Mouse (Mus musculus) hindbrain, embryonic 10.5 days (tissue): ENCODE results near the gene Galnt2. TPM values are rescaled to one million over a fixed set of nuclear protein-coding genes. Genes with fewer than 3 reads are reported as not detected.
A peak's percentile ranks its signal among the peaks of the same experiment; 100 is the strongest.

Source experiments
- DNase-seq: peaks from one replicate; pipeline ENCODE4 v3.0.0-alpha.2; 2017; ENCODE audit warnings: low spot score
- H3K27ac ChIP-seq: fragments of 300-500 bp; sonication (generic); 2 replicates; pipeline ENCODE4 v1.5.1; 2016; ENCODE audit warnings: mild to moderate bottlenecking, moderate library complexity
- H3K27me3 ChIP-seq: fragments of 300-500 bp; sonication (generic); 2 replicates; pipeline ENCODE4 v1.6.1; 2016; ENCODE audit warnings: mild to moderate bottlenecking; ENCODE audit not compliant: poor library complexity, insufficient read depth, severe bottlenecking
- H3K36me3 ChIP-seq: fragments of 300-500 bp; sonication (generic); 2 replicates; pipeline ENCODE4 v1.6.1; 2016; ENCODE audit warnings: mild to moderate bottlenecking, moderate library complexity
- H3K4me1 ChIP-seq: fragments of 300-500 bp; sonication (generic); replicated peaks from 2 replicates; pipeline ENCODE4 v1.6.1; 2016; ENCODE audit warnings: mild to moderate bottlenecking
- H3K4me3 ChIP-seq: fragments of 300-500 bp; sonication (generic); 2 replicates; pipeline ENCODE4 v1.5.1; 2016; ENCODE audit warnings: mild to moderate bottlenecking, moderate library complexity
- H3K9me3 ChIP-seq: fragments of 300-500 bp; sonication (generic); 2 replicates; pipeline ENCODE4 v1.6.1; 2016; ENCODE audit warnings: mild to moderate bottlenecking, moderate library complexity
- WGBS: fragments of 180-500 bp; shearing (Covaris S2); methylation state at CpG from one replicate; pipeline ENCODE4 v1.1.7; 2016; 5-methylcytosine and 5-hydroxymethylcytosine counted together
- polyA plus RNA-seq: library from polyadenylated mRNA; unstranded; fragments of >200 nt; fragmentation: Nextera tagmentation; extraction: Ambion mirVana; gene quantifications from 2 replicates; pipeline ENCODE4 v1.2.1, GENCODE M21; 2016

The Galnt2 gene
- polyA plus RNA-seq, 1 experiment from 2014 or later, result 56.0 TPM

DNA sequence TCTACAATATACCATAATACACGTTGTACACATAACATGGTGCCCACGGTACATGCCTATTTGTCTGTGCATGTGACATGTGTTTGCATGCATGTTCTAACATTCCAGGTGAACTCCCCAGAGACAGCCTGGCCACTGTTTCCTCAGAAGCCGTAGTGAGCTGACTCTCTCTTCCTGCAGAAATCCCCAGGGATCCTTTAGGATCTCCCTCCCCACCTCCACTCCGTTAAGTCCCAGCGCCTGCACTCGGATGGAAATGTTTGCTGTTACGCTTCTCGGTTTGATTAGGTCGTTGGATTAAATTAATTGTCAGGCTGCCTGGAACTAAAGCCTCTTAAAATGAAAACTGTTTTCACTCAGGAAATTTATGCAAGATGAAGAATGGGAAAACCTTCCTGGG is 31.9 kb downstream of the Galnt2 start:
- H3K36me3 ChIP-seq, result peaks cover 14% of the 10 kb centered on the region
- H3K27ac ChIP-seq, result no peak overlapping the region
- H3K4me1 ChIP-seq, result peaks cover 68% of the 10 kb centered on the region
- H3K4me3 ChIP-seq, result no peak overlapping the region
- no peaks in the 10 kb centered on the region for H3K27me3 ChIP-seq
- WGBS, result 69% methylated on average over 9 of the region's 9 CpGs
- no peak for DNase-seq
- H3K9me3 ChIP-seq, result no peaks in the 10 kb centered on the region

DNA sequence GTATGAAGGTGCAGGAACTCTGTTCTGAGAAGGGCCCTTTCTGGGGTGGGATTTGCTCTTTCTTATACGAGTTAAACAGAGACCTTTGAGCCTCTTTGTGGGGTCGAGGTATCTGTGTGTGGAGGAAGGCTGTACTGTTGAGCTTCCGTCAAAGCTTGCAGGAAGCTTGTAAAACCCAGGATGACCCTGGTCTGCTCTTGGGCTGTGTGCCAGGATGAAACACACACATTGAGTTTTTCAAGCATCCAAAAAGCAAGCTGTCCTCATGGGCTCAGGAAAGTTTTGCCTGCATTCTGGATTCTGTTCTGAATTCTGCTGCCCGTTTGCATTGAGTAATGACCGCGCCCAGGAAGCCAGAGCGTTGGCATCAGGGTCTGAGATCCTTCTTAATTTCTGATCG is 32.8 kb downstream of the Galnt2 start:
- H3K4me1 ChIP-seq, result peaks cover 63% of the 10 kb centered on the region
- 90% methylated on average over 8 of the region's 8 CpGs for WGBS

DNA sequence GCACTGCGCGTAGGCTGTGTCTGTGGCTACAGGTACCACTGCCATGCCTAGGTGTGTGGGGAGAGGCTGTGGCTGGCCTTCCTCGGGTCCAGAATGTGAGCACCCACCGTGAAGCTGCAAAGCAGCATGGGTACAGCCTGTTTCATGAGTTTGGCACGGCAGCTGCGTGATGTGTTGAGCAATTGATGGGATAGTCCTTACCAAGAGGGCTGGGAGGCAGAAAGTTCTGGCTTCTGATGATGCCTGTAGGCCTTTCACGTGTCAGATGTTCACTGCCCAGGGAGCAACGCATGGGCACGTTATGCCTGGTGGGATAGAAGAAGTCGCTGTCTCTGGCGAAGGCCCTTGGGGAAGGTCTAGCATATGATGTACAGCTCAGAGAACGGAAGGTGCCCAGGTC is 33.5 kb downstream of the Galnt2 start:
- peaks cover 58% of the 10 kb centered on the region for H3K4me1 ChIP-seq
- peak overlapping the region; percentile 45 for H3K27ac ChIP-seq
- DNase-seq, result no peak
- 94% methylated on average over 12 of the region's 12 CpGs for WGBS
- peaks cover 11% of the 10 kb centered on the region for H3K36me3 ChIP-seq
- H3K4me3 ChIP-seq, result no peak overlapping the region
- no peaks in the 10 kb centered on the region for H3K9me3 ChIP-seq
- H3K27me3 ChIP-seq, result no peaks in the 10 kb centered on the region

More for the DNA sequence above, 32.8 kb downstream of the Galnt2 start:
- Histone ChIP-seq H3K9me3 (no peaks in the 10 kb centered on the region), H3K27ac (peak overlapping the region; percentile 45; the same call in 1 of the 2 replicates), H3K36me3 (peaks cover 15% of the 10 kb centered on the region), H3K27me3 (no peaks in the 10 kb centered on the region), H3K4me3 (no peak overlapping the region)
- DNase-seq, result no peak

DNA sequence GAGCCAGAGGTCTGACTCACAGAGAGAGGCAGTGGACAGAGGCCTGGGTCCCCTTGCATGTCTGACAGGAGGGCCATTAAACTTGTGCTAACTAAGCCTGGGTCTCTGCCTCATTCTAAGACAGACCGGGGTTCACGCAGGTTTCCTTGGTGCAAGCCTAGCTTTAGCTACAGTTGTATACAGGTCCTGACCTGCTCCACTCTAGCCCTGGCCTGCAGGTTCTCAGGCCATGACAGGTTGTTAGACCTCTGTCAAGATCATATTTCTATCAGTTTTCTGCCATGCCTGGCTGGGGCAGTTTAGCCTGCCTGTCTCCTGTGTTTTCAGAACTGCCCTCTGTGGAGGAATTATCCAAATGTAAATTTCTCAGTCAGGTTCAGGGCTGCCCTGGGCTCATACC is 33.9 kb downstream of the Galnt2 start:
- peaks cover 11% of the 10 kb centered on the region for H3K36me3 ChIP-seq
- no peak overlapping the region for H3K4me3 ChIP-seq
- no peaks in the 10 kb centered on the region for H3K27me3 ChIP-seq
- H3K27ac ChIP-seq, result peak overlapping the region; percentile 45
- peaks cover 53% of the 10 kb centered on the region for H3K4me1 ChIP-seq
- no peak for DNase-seq
- H3K9me3 ChIP-seq, result no peaks in the 10 kb centered on the region
- 95% methylated on average over 2 of the region's 2 CpGs for WGBS

DNA sequence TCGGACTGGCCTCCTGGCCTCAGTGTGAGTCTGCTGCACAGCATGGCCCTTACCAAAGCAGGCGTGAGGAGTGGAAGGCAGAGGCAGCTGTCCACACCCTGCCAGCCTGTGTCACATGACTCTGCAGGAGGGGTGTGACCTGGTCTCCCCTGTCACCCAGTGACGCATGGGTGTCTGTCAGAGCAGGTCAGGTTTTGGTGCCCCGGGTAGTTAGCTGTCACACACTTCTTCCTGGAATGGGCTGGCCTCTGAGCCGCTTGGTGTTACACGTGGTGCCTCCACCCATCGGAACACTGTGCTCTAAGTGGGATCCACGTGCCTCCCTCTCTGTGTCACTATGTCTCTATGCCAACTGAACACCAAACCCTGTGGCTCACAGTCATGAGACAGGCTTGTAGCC is 34.6 kb downstream of the Galnt2 start:
- Histone ChIP-seq H3K4me1 (peaks cover 47% of the 10 kb centered on the region), H3K27ac (peak overlapping the region; percentile 45), H3K36me3 (peaks cover 11% of the 10 kb centered on the region), H3K4me3 (no peak overlapping the region), H3K27me3 (no peaks in the 10 kb centered on the region), H3K9me3 (no peaks in the 10 kb centered on the region)
- WGBS, result 83% methylated on average over 8 of the region's 8 CpGs
- no peak for DNase-seq

DNA sequence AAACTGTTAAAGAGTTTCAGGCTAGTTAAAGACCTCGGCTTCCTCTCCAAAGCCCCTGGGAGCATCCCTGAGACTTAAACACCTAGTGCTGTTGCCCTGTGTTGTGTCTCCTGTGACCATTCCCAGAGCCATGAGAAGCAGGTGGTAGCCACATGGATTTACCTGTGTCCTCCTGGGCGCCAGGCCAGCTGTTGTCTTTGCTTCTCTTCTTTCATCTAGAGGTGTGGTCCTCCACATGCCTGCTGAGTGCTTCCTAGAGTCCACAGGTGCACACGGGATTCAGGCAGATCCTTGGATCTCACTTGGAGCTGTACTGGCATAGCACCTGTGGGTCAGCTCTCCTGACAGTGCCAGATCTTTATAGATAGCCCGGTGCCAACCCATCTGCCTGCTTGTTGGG is 36.0 kb downstream of the Galnt2 start:
- DNase-seq, result no peak
- H3K36me3 ChIP-seq, result peaks cover 13% of the 10 kb centered on the region
- no peaks in the 10 kb centered on the region for H3K27me3 ChIP-seq
- no peaks in the 10 kb centered on the region for H3K9me3 ChIP-seq
- H3K4me3 ChIP-seq, result no peak overlapping the region
- WGBS, result 88% methylated on average over 4 of the region's 4 CpGs
- no peak overlapping the region for H3K27ac ChIP-seq
- H3K4me1 ChIP-seq, result peaks cover 33% of the 10 kb centered on the region

DNA sequence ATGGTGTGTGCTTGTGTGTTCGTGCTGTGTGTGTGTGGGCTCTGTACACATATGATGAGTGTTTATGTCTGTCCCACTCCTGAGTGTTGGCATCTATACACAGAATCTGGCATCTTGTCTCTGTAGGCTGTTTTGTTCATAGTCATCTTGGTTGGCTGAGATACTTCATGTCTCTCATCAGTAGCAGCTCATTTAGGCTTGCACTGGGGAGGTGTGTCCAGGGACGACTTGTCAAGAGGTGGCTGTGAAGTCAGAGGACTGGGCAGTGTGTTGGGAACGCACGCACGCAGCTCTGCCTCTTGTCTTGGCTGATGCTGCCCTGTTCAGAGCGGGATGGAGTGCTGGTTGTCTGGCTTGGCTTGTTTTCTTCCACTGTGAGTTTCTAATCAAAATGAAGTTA is 39.3 kb downstream of the Galnt2 start:
- no peak overlapping the region for H3K4me3 ChIP-seq
- H3K9me3 ChIP-seq, result no peaks in the 10 kb centered on the region
- H3K27ac ChIP-seq, result no peak overlapping the region
- WGBS, result 91% methylated on average over 6 of the region's 6 CpGs
- H3K36me3 ChIP-seq, result peaks cover 23% of the 10 kb centered on the region
- H3K4me1 ChIP-seq, result peaks cover 31% of the 10 kb centered on the region
- no peak for DNase-seq
- H3K27me3 ChIP-seq, result no peaks in the 10 kb centered on the region

DNA sequence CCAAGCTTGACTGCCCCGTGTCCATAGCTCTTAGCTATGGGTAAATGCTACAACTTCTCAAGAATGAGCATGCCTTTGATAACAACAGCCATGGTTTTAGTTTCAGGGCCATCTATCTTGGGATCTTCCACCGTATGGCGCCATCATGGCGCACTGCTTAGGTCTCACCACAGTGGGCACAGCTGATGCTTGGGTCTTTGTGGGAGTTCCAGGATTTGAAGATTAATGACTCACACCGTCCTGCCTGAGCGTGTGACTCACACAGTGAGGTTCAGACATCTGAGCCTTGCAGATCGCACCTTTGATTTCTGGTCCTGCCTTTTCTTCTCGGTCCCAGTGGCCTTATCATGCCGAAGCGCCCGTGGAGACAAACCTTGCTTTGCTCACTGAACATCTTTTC is 39.7 kb downstream of the Galnt2 start:
- no peak for DNase-seq
- H3K27ac ChIP-seq, result no peak overlapping the region
- peaks cover 27% of the 10 kb centered on the region for H3K36me3 ChIP-seq
- no peak overlapping the region for H3K4me3 ChIP-seq
- no peaks in the 10 kb centered on the region for H3K27me3 ChIP-seq
- 90% methylated on average over 11 of the region's 11 CpGs for WGBS
- peaks cover 1% of the 10 kb centered on the region; the same call in 1 of the 2 replicates for H3K9me3 ChIP-seq
- peaks cover 27% of the 10 kb centered on the region for H3K4me1 ChIP-seq

DNA sequence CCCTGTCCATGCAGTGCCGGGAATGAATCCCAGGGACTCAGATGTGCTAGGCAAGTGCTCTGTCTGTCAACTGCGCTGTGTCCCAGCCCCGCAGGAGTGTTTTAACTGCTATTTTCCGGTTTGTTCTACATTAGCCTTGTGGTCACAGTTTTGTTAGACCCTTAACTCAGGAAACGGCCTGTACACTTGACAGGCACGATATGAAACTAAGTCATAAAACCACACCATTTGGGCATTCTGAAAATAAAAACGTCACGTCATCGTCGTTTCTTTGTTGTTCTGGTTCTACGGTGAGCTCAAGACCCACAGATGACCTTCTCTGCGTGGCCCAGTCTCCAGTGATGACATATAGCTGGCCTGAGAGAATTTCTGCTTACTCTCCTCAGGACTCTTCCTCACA is 40.3 kb downstream of the Galnt2 start:
- Histone ChIP-seq H3K27ac (no peak overlapping the region), H3K4me3 (no peak overlapping the region), H3K36me3 (peaks cover 33% of the 10 kb centered on the region), H3K4me1 (peaks cover 29% of the 10 kb centered on the region), H3K9me3 (peaks cover 6% of the 10 kb centered on the region; the same call in 1 of the 2 replicates), H3K27me3 (no peaks in the 10 kb centered on the region)
- no peak for DNase-seq
- 93% methylated on average over 12 of the region's 12 CpGs for WGBS

DNA sequence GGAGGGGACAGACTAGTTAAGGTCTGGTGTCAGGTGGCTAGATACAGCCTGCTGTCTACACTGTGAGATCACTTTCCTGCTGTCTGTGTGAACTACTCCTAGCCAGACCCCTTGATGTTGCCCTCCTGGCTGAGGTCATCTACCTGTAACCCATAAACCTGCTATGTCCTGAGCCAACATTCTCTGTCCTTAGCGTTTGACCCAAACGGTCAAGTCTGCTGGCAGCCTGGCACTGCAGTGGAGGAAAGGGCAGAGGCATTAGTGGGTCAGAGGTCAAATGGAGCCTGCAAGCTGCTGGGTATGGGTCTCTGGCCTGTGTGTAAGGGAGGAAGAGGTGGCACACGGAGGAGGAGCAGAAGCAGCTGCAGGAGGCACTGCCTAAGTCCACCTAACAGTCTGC is 41.6 kb downstream of the Galnt2 start:
- Histone ChIP-seq H3K4me1 (peaks cover 41% of the 10 kb centered on the region), H3K36me3 (peaks cover 30% of the 10 kb centered on the region), H3K27ac (peak overlapping the region; percentile 1; the same call in 1 of the 2 replicates), H3K4me3 (no peak overlapping the region), H3K9me3 (peaks cover 6% of the 10 kb centered on the region; the same call in 1 of the 2 replicates), H3K27me3 (no peaks in the 10 kb centered on the region)
- DNase-seq, result no peak
- WGBS, result 74% methylated on average over 3 of the region's 3 CpGs

DNA sequence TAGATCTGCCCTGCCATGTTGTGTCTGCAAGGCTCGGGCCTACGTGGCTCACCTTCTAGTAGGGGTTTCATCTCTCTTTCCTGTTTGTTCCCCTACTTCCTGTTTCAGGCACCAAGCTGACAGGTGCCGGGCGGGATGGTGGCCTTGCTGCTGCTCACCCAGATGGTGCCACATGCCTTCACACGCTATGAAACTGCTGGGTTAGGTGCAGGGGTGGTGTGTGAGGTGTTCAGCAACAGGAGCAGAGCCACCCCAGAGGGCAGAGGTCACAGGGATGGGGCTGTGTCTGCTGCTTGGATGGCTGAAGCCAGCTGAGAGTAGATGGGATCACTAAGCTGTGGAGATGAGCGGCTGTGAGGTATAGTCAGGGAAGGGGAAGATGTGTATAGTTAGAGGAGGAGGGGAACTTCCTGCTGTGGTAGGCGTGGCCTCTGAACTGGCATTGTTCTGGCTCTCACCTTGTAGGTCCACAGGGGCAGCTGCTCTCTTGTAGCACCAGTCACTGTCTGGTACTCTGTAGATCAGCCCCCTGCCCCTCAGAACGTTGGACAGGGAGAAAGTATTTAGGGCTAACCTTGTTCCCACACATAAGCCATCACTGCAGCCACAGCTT is 42.5 kb downstream of the Galnt2 start:
- no peak overlapping the region for H3K4me3 ChIP-seq
- no peaks in the 10 kb centered on the region for H3K27me3 ChIP-seq
- H3K9me3 ChIP-seq, result peaks cover 6% of the 10 kb centered on the region; the same call in 1 of the 2 replicates
- peak overlapping the region; percentile 51 for H3K27ac ChIP-seq
- peaks cover 51% of the 10 kb centered on the region for H3K4me1 ChIP-seq
- H3K36me3 ChIP-seq, result peaks cover 27% of the 10 kb centered on the region
- no peak for DNase-seq
- WGBS, result 60% methylated on average over 8 of the region's 8 CpGs

DNA sequence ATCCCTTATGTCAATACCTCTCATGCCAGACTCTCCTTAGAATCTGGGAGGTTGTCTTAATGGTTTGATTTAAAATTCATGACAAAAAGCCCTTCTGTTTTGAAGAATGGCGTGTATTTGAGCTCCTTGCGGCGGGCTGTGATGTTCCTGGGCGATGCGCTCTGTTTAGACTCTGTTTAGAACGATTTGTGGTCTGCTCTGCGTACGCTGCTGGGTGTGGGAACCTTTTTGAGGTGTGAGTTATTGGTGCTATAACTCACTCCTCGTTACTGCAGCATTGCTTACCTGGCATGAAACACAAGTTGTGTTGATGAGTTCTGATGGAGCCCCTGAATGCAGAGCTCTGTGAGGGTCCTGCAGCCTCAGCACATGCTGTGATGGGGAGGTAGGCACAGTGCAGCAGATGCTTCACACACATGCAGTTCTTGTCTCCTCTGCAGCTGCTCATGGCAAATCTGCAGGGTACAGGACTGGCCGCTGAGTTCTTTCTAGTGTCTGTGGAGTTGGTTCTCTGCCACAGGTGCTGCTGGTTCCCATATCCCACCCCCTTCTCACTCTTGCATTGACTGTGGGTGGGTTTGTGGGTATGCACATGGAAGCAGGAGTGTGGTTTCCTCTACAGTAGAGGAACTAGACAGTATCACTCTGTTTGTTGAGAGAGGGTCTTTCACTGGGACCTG is 43.4 kb downstream of the Galnt2 start:
- 69% methylated on average over 10 of the region's 10 CpGs for WGBS
- H3K27me3 ChIP-seq, result no peaks in the 10 kb centered on the region
- DNase-seq, result no peak
- H3K4me1 ChIP-seq, result peaks cover 59% of the 10 kb centered on the region
- peak overlapping the region; percentile 51 for H3K27ac ChIP-seq
- peaks cover 6% of the 10 kb centered on the region; the same call in 1 of the 2 replicates for H3K9me3 ChIP-seq
- no peak overlapping the region for H3K4me3 ChIP-seq
- H3K36me3 ChIP-seq, result peaks cover 27% of the 10 kb centered on the region

DNA sequence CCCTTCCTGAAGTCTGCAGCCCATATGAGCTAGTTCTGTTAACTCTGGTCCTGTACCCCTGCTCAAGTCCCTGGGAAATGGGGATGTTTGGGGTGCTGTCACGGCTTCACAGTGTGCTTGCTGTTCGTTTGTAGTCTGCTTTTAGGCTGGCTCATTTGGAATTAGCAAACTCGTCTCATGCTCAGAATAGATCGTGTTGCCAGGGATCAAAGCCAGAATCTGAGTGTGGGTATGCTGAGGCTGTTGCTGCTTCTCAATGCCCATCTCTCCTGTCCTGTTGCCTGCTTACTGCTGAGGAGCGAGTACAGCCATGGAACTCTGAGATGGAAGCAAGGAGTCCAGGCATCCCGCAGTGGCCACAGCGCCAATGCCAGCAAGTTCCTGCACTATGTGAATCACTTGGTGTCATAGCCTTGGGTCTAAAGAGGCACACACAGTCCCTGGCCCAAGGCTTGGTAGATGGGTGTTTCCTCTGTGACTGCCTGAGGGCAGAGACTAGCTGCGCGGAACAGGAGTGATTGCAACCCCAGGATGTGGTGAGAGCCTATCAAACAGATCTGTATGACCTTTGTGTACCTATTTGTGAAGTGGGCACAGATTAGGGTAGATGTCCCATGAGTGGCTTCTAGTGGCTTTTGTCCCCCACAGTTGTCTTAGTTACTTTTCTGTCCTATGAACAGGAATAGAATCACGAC is 44.3 kb downstream of the Galnt2 start:
- Histone ChIP-seq H3K27me3 (no peaks in the 10 kb centered on the region), H3K4me3 (no peak overlapping the region), H3K27ac (0 out of 2 replicates have a peak overlapping the region, but pooled peaks have one; percentile 35), H3K9me3 (peaks cover 6% of the 10 kb centered on the region; the same call in 1 of the 2 replicates), H3K4me1 (peaks cover 60% of the 10 kb centered on the region), H3K36me3 (peaks cover 27% of the 10 kb centered on the region)
- no peak for DNase-seq
- 95% methylated on average over 10 of the region's 10 CpGs for WGBS
